Mouse (Mus musculus) cerebellum, adult 9-10 months (tissue): ENCODE data around the gene Adam1a.
A peak's percentile ranks its signal among the peaks of the same experiment; 100 is the strongest.

ENCODE experiments used
- DNase-seq: peaks from one replicate; pipeline ENCODE4 v3.0.0; 2022

Gene Adam1a

DNA sequence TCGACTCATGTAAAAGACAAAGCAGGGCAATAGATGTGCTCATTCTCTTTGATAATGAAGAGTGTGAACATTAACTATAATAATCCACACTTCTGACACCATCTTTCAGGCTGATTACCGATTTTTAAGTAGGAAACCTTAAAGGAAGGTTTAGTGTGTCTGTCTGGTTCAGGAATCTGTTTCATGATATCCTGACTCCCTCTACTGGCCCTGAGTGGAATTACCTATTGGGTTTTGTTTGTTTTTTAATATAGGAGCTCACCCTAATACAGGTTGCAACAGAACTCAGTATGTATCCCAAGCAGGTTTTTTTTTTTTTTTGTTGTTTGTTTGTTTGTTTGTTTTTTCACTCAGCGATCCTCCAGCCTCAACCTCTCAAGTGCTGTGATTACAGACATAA lies 67.6 kb downstream of the Adam1a start:
- DNase-seq: peak; percentile 84

DNA sequence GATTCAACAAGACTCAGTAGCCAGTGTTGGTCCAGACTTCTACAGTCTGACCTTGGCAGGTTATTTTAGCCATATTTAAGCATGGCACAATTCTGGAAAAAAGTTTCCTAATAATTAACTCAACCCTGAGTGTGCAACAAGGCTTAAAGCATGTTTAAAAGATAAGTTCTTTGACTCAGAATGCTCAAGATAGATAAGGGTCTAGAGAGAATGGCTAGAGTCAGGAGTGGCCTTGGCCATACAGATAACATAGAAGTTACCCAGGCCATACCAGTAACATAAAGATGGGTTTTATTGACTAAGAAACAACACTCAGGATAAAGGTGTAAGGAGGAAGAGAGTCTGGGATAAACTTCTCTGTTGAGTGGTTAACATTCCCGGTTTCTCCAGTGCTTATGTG lies 69.2 kb downstream of the Adam1a start:
- DNase-seq: no peak

DNA sequence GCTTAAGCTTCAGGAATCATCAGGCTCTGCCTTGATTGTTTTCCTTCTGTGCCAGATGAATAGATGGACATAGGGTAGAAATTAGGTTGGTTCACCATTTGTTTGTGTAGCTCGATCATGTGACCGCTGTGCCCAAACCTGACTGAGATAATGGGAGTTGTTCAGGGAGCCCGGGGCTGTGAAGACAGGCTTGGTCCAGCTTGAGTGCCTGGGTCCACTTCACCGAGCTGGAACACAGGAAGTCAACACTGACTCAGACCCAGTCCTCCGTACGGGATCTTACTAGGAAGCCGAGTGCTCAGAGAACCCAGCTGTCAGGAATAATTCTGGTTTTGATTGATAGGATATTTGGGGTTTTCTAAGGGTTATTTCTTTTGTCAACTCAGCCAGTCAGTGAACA lies 70.7 kb downstream of the Adam1a start:
- no peak for DNase-seq

DNA sequence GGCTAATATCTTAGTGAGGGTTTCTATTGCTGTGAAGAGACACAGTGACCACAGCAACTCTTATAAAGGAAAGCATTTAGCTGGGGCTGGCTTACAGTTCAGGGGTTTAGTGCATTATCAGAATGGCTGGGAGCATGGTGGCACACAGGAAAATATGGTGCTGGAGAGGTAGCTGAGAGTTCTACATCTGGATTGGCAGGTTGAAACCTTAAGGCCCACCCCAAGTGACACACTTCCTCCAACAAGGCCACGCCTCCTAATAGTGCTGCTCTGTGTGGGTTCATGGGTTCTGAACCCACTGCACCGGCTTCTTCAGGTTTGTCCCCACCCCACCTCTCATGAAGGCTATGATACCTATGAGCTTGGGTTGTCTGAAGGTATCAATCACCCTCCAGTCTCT lies 72.9 kb downstream of the Adam1a start:
- DNase-seq: no peak

DNA sequence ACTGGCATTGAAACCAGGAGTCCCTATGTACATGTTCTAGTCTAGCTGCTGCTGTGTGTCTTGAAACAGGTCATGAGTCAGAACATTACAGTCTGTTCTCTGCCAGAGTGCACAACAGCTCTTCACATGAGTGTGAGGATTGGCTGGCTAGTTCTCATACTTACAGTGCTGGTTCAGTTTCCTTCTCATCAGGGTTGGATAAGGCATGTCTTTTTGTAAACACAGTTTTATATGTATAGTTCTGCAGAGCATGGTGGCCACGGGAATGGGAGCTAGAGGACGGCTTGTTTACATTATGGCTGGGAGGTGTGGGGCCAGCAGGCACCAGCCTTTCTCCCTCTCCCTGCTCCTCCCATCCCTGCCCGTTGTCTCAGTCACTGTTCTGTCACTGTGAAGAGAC lies 75.7 kb downstream of the Adam1a start:
- DNase-seq: no peak
